8 mouse cellular contexts compared by ENCODE assay signal in genomic region chr13:43364985-43365824, GRCm38 (mm10). TPM values are rescaled to one million over a fixed set of nuclear protein-coding genes. Genes with fewer than 3 reads are reported as not detected.
DNase-seq lines count a peak whose midpoint lies in the region; ATAC-seq lines count a peak whose summit lies in the region.

Gene Sirt5 (plus strand): TSS chr13:43365496.

- peak within 1 kb of the TSS; percentile 74 for H3K9ac ChIP-seq in hindbrain, embryonic 16.5 days (ENCODE audit: low read depth, low read length)

- peak within 1 kb of the TSS; percentile 51; the same call in 1 of the 2 replicates for H3K27ac ChIP-seq in hindbrain, embryonic 16.5 days (ENCODE audit: low read depth, low read length)
- no peak within 1 kb of the TSS for H3K27ac ChIP-seq in macrophage

- H3K4me2 ChIP-seq in hindbrain, embryonic 16.5 days (ENCODE audit: low read length), result peak within 1 kb of the TSS; percentile 88

- H3K4me1 ChIP-seq in hindbrain, embryonic 16.5 days (ENCODE audit: control insufficient read depth, insufficient read depth, low read depth, low read length), result peaks cover 5% of the 10 kb centered on the region; the same call in 1 of the 2 replicates

- peak; percentile 97 for ATAC-seq in hindbrain, embryonic 16.5 days

- no peaks in the 10 kb centered on the region for H3K9me3 ChIP-seq in hindbrain, embryonic 16.5 days (ENCODE audit: control insufficient read depth, low read length)

- H3K4me3 ChIP-seq in hindbrain, embryonic 16.5 days (ENCODE audit: low read length), result peak within 1 kb of the TSS; percentile 54
- H3K4me3 ChIP-seq in macrophage (ENCODE audit: inconsistent target), result peak within 1 kb of the TSS; percentile 64

- no peaks in the 10 kb centered on the region for H3K27me3 ChIP-seq in hindbrain, embryonic 16.5 days (replicated peaks; ENCODE audit: control insufficient read depth, insufficient read depth, low read length)

- no peaks in the 10 kb centered on the region for H3K36me3 ChIP-seq in hindbrain, embryonic 16.5 days (ENCODE audit: control insufficient read depth, insufficient read depth, low read length)
- no peaks in the 10 kb centered on the region for H3K36me3 ChIP-seq in macrophage (ENCODE audit: inconsistent target)

- DNase-seq in R1 (ENCODE audit: low read depth, low spot score), result peak; percentile 97
- DNase-seq in cerebellum, postnatal 25 days, result peak; percentile 96
- DNase-seq in frontal cortex, postnatal 36 days (ENCODE audit: low spot score in 2 of 2), result peak; percentile 81 to 85
- DNase-seq in left cerebral cortex, adult 18-20 months (ENCODE audit: low spot score in 2 of 2), result peak; percentile 81 to 82
- DNase-seq in right cerebral cortex, adult 18-20 months, result peak; percentile 86
- peak; percentile 53 for DNase-seq in urinary bladder, postnatal 10 days (ENCODE audit: low spot score)

- 16% methylated on average over 39 of the region's 42 CpGs for WGBS in hindbrain, embryonic 16.5 days
- WGBS in macrophage (ENCODE audit: missing documents), result 15% methylated on average over 42 of the region's 42 CpGs

- no peaks in the 10 kb centered on the region for H3K79me2 ChIP-seq in macrophage (ENCODE audit: inconsistent target)

RNA-seq across cellular contexts. Expression of gene Sirt5, which starts in this region (rescaled TPM):
- 32.5 and 33.8 TPM in 2 replicates for polyA plus RNA-seq in hindbrain, embryonic 16.5 days (2015; fragmentation: Nextera tagmentation; extraction: Ambion mirVana)
- total RNA-seq in left cerebral cortex, adult 18-20 months (2021), result 10 to 100 TPM; 20.9 to 21.2 TPM
- total RNA-seq in macrophage (2018; cell fraction: chromatin; rRNA removed), result 10 to 100 TPM in 15 of 26 experiments, 1 to 10 TPM in 11; 1.6 to 38.5 (median 12.1) TPM
- total RNA-seq in macrophage (2018; cell fraction: cytosol; rRNA removed), result 1 to 10 TPM; 1.9 to 6.0 (median 4.2) TPM
- total RNA-seq in macrophage (2018; cell fraction: nucleus; rRNA removed), result 10 to 100 TPM in 11 of 26 experiments, 1 to 10 TPM in 15; 2.0 to 28.9 (median 8.9) TPM
- 4.2 to 6.8 TPM (median 4.5 TPM) in 3 replicates for polyA plus RNA-seq in macrophage (2018)
